Mouse (Mus musculus): Measurements from ENCODE around the gene Magi3.

The Magi3 gene

GRCm38 (mm10) chr3:104220295-104220965 is at the start of gene Magi3:
Gene Magi3 (minus strand): TSS chr3:104220374.
- peak; percentile 92 for DNase-seq (ENCODE audit: low spot score)

- DNase-seq (ENCODE audit: low spot score) = no peak
Observed at GRCm38 (mm10) chr3:104264530-104265145, 44.5 kb upstream of the Magi3 start.

GRCm38 (mm10) chr3:104260221-104260620 is 40.0 kb upstream of the Magi3 start:
- no peak for DNase-seq (ENCODE audit: low spot score)

GRCm38 (mm10) chr3:104259168-104259567 is 39.0 kb upstream of the Magi3 start:
- no peak for DNase-seq (ENCODE audit: low spot score)

GRCm38 (mm10) chr3:104257041-104257440 is 36.9 kb upstream of the Magi3 start:
- DNase-seq (ENCODE audit: low spot score) = no peak

GRCm38 (mm10) chr3:104253760-104254159 is 33.6 kb upstream of the Magi3 start:
- no peak for DNase-seq (ENCODE audit: low spot score)

DNA sequence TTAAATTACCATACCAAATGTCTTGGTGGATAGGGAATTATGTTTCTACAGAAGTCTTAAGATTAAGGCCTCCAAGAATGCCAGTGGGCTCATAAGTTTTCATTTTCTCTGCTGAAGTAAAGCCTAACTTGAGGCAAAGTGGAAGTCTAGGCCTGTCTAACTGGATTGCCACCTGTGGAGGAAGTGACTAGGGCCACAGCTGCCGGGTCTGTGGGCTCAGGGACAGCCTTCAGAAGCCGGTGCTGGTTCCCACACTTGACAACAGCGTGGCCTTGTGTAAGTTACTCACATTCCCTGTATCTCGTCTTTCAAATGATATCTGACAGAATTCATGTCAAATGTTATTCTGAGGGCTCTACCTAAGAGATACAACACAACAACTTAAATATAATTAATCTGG is 27.7 kb upstream of the Magi3 start:
- no peak for DNase-seq (ENCODE audit: low spot score)

GRCm38 (mm10) chr3:104247057-104247456 is 26.9 kb upstream of the Magi3 start:
- DNase-seq (ENCODE audit: low spot score) = no peak

- DNase-seq (ENCODE audit: low spot score) = no peak
Observed at GRCm38 (mm10) chr3:104244373-104244772, 24.2 kb upstream of the Magi3 start.

DNA sequence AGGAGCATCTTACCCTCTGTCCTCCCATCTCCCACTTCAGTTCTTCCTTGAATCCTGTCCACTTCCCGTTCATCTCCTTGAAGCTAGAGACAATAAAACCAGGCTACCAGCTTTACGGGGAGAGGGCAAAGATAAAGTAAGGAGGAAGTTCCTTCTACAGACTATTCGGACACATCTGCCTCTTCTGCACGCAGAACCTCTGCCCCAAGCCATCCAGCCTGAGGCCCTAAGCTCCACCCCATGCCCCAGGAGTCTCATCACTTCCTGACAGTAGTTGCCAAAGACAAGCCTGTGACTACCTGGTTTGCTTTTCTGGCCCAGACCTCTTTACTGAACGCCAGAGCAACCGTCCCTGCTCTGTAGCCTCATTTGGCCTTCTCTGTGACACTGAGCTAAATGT is 23.8 kb upstream of the Magi3 start:
- no peak for DNase-seq (ENCODE audit: low spot score)

DNA sequence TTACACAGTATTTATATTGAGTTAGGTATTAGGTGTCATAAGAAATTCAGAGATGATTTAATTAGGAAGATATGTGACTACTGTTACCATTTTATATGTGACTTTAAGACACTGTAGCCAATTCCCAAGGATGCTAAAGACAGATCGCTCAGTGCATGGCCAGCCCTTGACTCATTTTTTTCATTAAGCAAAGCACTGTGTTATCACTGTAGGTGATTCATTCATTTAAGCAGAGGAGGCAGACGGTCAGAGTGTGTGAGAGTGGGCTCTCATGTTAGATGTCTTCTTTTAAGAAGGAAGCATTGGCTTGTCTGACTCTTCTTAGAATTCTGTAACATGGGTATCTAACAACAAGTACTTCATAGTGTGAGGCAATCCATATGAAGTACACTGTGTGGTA is 19.6 kb upstream of the Magi3 start:
- no peak for DNase-seq (ENCODE audit: low spot score)

GRCm38 (mm10) chr3:104239376-104239775 is 19.2 kb upstream of the Magi3 start:
- DNase-seq (ENCODE audit: low spot score) = no peak

GRCm38 (mm10) chr3:104237846-104238440 is 17.8 kb upstream of the Magi3 start:
- no peak for DNase-seq (ENCODE audit: low spot score)

- no peak for DNase-seq (ENCODE audit: low spot score)
Observed at GRCm38 (mm10) chr3:104236029-104236428, 15.9 kb upstream of the Magi3 start.

- DNase-seq (ENCODE audit: low spot score) = no peak
Observed at GRCm38 (mm10) chr3:104235099-104235498, 14.9 kb upstream of the Magi3 start.

DNA sequence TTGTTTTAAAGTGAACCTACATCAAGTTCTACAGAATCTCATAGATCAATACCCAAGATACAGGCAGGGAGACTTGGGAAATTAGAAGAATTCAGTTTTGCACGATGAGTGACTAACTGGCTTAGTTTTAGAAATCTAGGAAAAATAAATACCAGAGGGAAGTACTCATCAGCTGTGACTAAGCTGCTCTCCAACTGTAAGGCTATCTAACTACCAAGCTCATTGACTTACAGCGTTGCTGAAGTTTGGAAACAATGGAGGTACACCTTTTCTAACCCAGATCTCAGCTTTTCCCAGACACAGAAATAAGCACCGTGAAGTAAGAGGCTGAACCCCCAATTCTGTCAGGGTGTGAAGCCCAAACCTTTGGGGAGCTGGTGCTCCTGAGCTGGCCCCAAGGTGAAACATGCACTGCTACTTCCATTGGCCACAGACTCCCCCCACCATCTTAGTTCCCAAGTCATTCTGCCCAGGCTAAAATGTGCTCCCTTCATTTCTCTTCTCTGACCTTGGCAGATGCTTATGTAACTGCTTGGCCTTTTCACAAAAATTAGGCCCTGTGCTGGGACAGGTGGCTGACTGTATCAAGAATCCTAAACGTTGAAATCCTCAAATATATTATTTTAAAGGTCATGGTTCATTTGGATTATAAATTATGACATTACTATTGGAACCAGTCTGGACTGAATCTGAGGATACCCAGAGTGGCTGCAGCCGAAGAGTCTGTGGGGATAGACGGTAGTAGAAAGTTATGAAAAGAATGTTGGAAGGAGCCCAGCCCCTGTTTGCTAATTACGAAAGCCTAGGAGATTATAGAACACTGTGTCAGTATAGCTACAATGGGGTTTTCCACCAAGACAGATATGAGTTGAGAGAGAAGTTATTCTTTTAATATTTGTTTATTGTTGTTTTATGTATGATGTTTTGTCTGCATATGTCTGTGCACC is 13.5 kb upstream of the Magi3 start:
- no peak for DNase-seq (ENCODE audit: low spot score)

GRCm38 (mm10) chr3:104227438-104228111 is 7.4 kb upstream of the Magi3 start:
- DNase-seq (ENCODE audit: low spot score) = no peak

DNA sequence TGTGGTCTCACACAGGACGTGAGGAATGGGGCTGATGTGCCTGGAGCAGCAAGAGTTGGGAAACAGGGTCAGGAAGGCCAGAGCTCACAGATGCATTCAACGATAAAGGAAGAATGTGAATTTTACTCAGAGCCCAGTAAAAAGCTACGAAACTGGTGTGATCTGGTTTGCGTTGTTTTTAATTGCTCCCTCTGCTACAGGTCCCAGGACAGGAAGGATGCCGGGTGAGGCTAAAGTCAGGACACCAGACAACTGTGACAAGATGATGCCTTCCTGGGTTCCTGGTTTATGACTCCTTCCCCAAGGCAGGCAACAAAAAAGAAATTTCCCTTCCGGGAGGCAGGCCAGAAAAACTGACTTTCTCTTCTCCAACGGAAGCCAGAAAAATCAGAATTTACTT is 6.6 kb upstream of the Magi3 start:
- no peak for DNase-seq (ENCODE audit: low spot score)

- no peak for DNase-seq (ENCODE audit: low spot score)
Observed at GRCm38 (mm10) chr3:104221156-104221555, 982 bp upstream of the Magi3 start.

GRCm38 (mm10) chr3:104219531-104220294 is 461 bp downstream of the Magi3 start:
- peak; percentile 42 for DNase-seq (ENCODE audit: low spot score)

DNA sequence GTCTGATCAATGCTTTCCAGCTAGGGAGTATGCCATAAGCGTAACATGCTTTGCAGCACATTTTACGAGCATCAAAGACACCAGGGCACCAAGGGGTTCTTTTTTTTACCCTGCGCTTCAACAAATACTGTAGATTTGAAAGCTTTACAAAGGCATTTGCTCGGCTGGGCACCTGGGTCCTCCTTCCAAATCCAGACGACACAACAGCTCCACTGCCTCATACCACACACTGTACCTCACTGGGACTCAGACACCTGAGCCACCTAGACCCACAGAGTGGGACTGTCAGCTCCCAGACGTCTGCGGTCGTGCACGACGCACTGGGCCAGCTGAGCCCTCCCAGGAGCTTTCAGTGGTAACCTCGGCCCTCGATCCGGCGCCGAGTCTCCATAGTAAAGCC is 1.2 kb downstream of the Magi3 start:
- peak; percentile 7 for DNase-seq (ENCODE audit: low spot score)
